Mouse (Mus musculus): Measurements from ENCODE around the gene Mt1. TPM values are rescaled to one million over a fixed set of nuclear protein-coding genes. Genes with fewer than 3 reads are reported as not detected.
A peak's percentile ranks its signal among the peaks of the same experiment; 100 is the strongest.

The Mt1 gene
- polyA plus RNA-seq, 1 experiment from 2014 or later = 85.2 TPM

GRCm38 (mm10) chr8:94189275-94190031, 10.6 kb downstream of the Mt1 start:
- WGBS = 57% methylated on average over 13 of the region's 13 CpGs
- Histone ChIP-seq H3K27ac (replicated peaks) (peak overlapping the region; percentile 5; the same call in 1 of the 2 replicates), H3K4me2 (replicated peaks) (no peak overlapping the region), H3K9ac (replicated peaks) (no peak overlapping the region), H3K4me3 (no peak overlapping the region), H3K36me3 (no peaks in the 10 kb centered on the region), H3K9me3 (no peaks in the 10 kb centered on the region), H3K27me3 (peaks cover 23% of the 10 kb centered on the region), H3K4me1 (0 out of 2 replicates have a peak, but pooled peaks cover 4% of the 10 kb centered on the region)
- ATAC-seq (replicated peaks) = 0 out of 2 replicates have a peak, but pooled peaks have one; percentile 7

GRCm38 (mm10) chr8:94191101-94191691, 12.3 kb downstream of the Mt1 start:
- Histone ChIP-seq H3K9ac (replicated peaks) (no peak overlapping the region), H3K27ac (replicated peaks) (no peak overlapping the region), H3K4me2 (replicated peaks) (peak overlapping the region; percentile 32), H3K9me3 (no peaks in the 10 kb centered on the region), H3K4me3 (peak overlapping the region; percentile 19; the same call in 1 of the 2 replicates), H3K27me3 (peaks cover 12% of the 10 kb centered on the region), H3K4me1 (0 out of 2 replicates have a peak, but pooled peaks cover 4% of the 10 kb centered on the region), H3K36me3 (no peaks in the 10 kb centered on the region)
- ATAC-seq (replicated peaks) = no peak
- 33% methylated on average over 21 of the region's 21 CpGs for WGBS

DNA sequence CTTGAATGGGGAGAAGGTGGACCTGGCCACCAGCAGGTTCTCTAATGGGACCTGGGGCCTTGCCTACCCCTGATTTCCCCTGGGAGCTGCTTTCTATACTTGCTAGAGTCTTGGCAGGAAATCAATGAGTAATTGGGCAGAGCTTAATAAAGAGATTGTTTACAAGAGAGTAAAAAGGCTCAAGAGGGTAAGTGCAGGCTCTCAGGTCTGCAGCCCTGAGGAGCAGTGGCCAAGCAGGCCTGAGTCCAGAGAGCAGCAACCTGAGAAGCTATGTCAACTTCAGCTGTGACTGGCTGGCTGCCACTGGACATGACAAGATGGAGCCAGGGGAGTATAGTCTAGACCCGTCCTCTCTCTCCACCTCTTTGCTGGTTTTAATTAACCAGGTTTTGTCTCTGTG, 14.0 kb downstream of the Mt1 start:
- no peaks in the 10 kb centered on the region for H3K4me1 ChIP-seq
- ATAC-seq (replicated peaks) = no peak
- H3K9ac ChIP-seq (replicated peaks) = no peak overlapping the region
- no peaks in the 10 kb centered on the region for H3K36me3 ChIP-seq
- no peak overlapping the region for H3K27ac ChIP-seq (replicated peaks)
- no peaks in the 10 kb centered on the region for H3K27me3 ChIP-seq
- H3K4me2 ChIP-seq (replicated peaks) = no peak overlapping the region
- WGBS = 48% methylated on average over 1 of the region's 1 CpGs
- H3K9me3 ChIP-seq = no peaks in the 10 kb centered on the region
- no peak overlapping the region for H3K4me3 ChIP-seq

DNA sequence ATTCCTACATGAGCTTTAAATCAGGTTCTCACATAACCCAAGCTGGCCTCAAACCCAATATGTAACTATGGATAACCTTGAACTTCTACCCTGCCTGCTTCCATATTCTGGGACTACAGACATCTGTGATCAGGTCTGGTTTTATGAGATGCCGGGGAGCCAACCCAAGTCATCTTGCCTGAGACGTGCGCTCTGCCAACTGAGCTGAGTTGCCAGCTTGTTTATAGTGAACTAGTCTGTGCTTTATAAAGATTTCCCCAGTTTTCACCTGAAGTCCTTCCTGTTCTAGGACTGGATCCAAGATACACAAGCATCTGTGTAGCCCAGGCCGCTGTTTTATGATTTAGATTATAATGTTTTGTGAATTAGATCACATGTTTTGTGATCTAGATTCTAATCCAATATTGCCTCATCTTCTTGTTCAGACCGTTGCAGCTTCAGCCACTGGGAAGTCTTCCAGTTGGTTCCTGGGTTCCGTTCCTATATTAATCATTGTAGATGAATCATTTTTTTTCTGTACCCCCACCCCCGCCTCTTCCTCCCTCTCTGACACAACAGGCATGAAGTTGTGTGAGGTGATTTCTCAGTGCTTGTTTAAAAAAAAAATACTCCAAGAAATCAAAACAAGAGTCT, 15.8 kb downstream of the Mt1 start:
- no peak overlapping the region for H3K9ac ChIP-seq (replicated peaks)
- H3K9me3 ChIP-seq = no peaks in the 10 kb centered on the region
- 85% methylated on average over 7 of the region's 7 CpGs for WGBS
- H3K27me3 ChIP-seq = no peaks in the 10 kb centered on the region
- no peak overlapping the region for H3K4me2 ChIP-seq (replicated peaks)
- no peaks in the 10 kb centered on the region for H3K36me3 ChIP-seq
- no peak overlapping the region for H3K4me3 ChIP-seq
- no peaks in the 10 kb centered on the region for H3K4me1 ChIP-seq
- H3K27ac ChIP-seq (replicated peaks) = no peak overlapping the region
- no peak for ATAC-seq (replicated peaks)

- Histone ChIP-seq H3K36me3 (no peaks in the 10 kb centered on the region), H3K4me3 (no peak overlapping the region), H3K9me3 (no peaks in the 10 kb centered on the region), H3K9ac (replicated peaks) (no peak overlapping the region), H3K27me3 (no peaks in the 10 kb centered on the region), H3K27ac (replicated peaks) (no peak overlapping the region), H3K4me1 (no peaks in the 10 kb centered on the region), H3K4me2 (replicated peaks) (no peak overlapping the region)
- ATAC-seq (replicated peaks) = peak; percentile 84
- WGBS = 44% methylated on average over 10 of the region's 10 CpGs
Observed at GRCm38 (mm10) chr8:94199202-94199869, 20.5 kb downstream of the Mt1 start.

- Histone ChIP-seq H3K9me3 (no peaks in the 10 kb centered on the region), H3K4me3 (no peak overlapping the region), H3K27me3 (no peaks in the 10 kb centered on the region), H3K9ac (replicated peaks) (no peak overlapping the region), H3K4me2 (replicated peaks) (no peak overlapping the region), H3K36me3 (no peaks in the 10 kb centered on the region), H3K27ac (replicated peaks) (no peak overlapping the region), H3K4me1 (no peaks in the 10 kb centered on the region)
- ATAC-seq (replicated peaks) = no peak
- WGBS = 61% methylated on average over 3 of the region's 3 CpGs
Observed at GRCm38 (mm10) chr8:94204043-94204442, 25.2 kb downstream of the Mt1 start.

- 15% methylated on average over 5 of the region's 5 CpGs for whole genome bisulfite sequencing
- ATAC-seq (replicated peaks) = no peak
- H3K4me2 ChIP-seq (replicated peaks) = no peak overlapping the region
Observed at GRCm38 (mm10) chr8:94205736-94206135, 26.9 kb downstream of the Mt1 start.

DNA sequence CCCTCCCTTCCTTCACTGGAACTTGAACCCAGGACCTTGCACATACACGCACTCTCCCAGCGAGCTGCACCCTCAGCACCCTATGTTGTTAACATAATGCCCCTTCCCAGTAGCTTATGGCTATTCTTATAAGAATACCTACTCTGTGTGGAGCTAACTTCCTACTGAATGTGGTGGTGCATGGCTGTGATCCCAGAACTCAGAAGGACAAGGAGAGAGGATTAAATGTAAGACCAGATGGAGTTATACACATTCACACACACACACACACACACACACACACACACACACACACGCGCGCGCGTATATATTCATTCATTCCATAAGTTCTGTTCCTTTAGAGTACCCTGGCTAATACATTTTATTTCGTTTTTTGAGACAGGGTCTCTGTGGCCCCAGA, 27.4 kb downstream of the Mt1 start:
- H3K27me3 ChIP-seq = no peaks in the 10 kb centered on the region
- no peaks in the 10 kb centered on the region for H3K9me3 ChIP-seq
- no peak overlapping the region for H3K4me2 ChIP-seq (replicated peaks)
- no peak for ATAC-seq (replicated peaks)
- no peaks in the 10 kb centered on the region for H3K36me3 ChIP-seq
- no peak overlapping the region for H3K27ac ChIP-seq (replicated peaks)
- WGBS = 62% methylated on average over 8 of the region's 8 CpGs
- H3K4me1 ChIP-seq = peaks cover 6% of the 10 kb centered on the region; the same call in 1 of the 2 replicates
- H3K4me3 ChIP-seq = no peak overlapping the region
- H3K9ac ChIP-seq (replicated peaks) = no peak overlapping the region

More at GRCm38 (mm10) chr8:94205736-94206135, 26.9 kb downstream of the Mt1 start:
- H3K27ac ChIP-seq (replicated peaks) = no peak overlapping the region
- no peaks in the 10 kb centered on the region for H3K36me3 ChIP-seq
- H3K9me3 ChIP-seq = no peaks in the 10 kb centered on the region
- no peak overlapping the region for H3K9ac ChIP-seq (replicated peaks)
- H3K4me1 ChIP-seq = peaks cover 6% of the 10 kb centered on the region; the same call in 1 of the 2 replicates
- no peaks in the 10 kb centered on the region for H3K27me3 ChIP-seq
- H3K4me3 ChIP-seq = no peak overlapping the region

- H3K9me3 ChIP-seq = no peaks in the 10 kb centered on the region
- no peak overlapping the region for H3K4me3 ChIP-seq
- H3K27me3 ChIP-seq = no peaks in the 10 kb centered on the region
- H3K27ac ChIP-seq (replicated peaks) = no peak overlapping the region
- 41% methylated on average over 2 of the region's 2 CpGs for WGBS
- H3K4me2 ChIP-seq (replicated peaks) = no peak overlapping the region
- no peaks in the 10 kb centered on the region for H3K36me3 ChIP-seq
- ATAC-seq (replicated peaks) = no peak
- H3K9ac ChIP-seq (replicated peaks) = no peak overlapping the region
- peaks cover 6% of the 10 kb centered on the region; the same call in 1 of the 2 replicates for H3K4me1 ChIP-seq
Observed at GRCm38 (mm10) chr8:94207491-94207890, 28.6 kb downstream of the Mt1 start.

- WGBS = 68% methylated on average over 6 of the region's 6 CpGs
- Histone ChIP-seq H3K4me1 (peaks cover 12% of the 10 kb centered on the region), H3K4me3 (no peak overlapping the region), H3K9me3 (no peaks in the 10 kb centered on the region), H3K9ac (replicated peaks) (no peak overlapping the region), H3K27me3 (no peaks in the 10 kb centered on the region), H3K4me2 (replicated peaks) (no peak overlapping the region), H3K27ac (replicated peaks) (no peak overlapping the region), H3K36me3 (no peaks in the 10 kb centered on the region)
- no peak for ATAC-seq (replicated peaks)
Observed at GRCm38 (mm10) chr8:94209639-94210038, 30.8 kb downstream of the Mt1 start.

GRCm38 (mm10) chr8:94210225-94210624, 31.3 kb downstream of the Mt1 start:
- no peaks in the 10 kb centered on the region for H3K36me3 ChIP-seq
- no peak overlapping the region for H3K27ac ChIP-seq (replicated peaks)
- H3K27me3 ChIP-seq = no peaks in the 10 kb centered on the region
- H3K4me3 ChIP-seq = no peak overlapping the region
- peaks cover 16% of the 10 kb centered on the region for H3K4me1 ChIP-seq
- WGBS = 66% methylated on average over 3 of the region's 3 CpGs
- no peak overlapping the region for H3K9ac ChIP-seq (replicated peaks)
- no peaks in the 10 kb centered on the region for H3K9me3 ChIP-seq
- no peak overlapping the region for H3K4me2 ChIP-seq (replicated peaks)
- ATAC-seq (replicated peaks) = no peak

GRCm38 (mm10) chr8:94213819-94214218, 34.9 kb downstream of the Mt1 start:
- no peaks in the 10 kb centered on the region for H3K36me3 ChIP-seq
- ATAC-seq (replicated peaks) = no peak
- H3K9me3 ChIP-seq = no peaks in the 10 kb centered on the region
- peak overlapping the region; percentile 43 for H3K9ac ChIP-seq (replicated peaks)
- H3K4me3 ChIP-seq = peak overlapping the region; percentile 78
- H3K27ac ChIP-seq (replicated peaks) = peak overlapping the region; percentile 68; the same call in 1 of the 2 replicates
- peaks cover 31% of the 10 kb centered on the region for H3K4me1 ChIP-seq
- peak overlapping the region; percentile 83 for H3K4me2 ChIP-seq (replicated peaks)
- no peaks in the 10 kb centered on the region for H3K27me3 ChIP-seq
- WGBS = 24% methylated on average over 6 of the region's 6 CpGs

Data from forebrain, embryonic 15.5 days (tissue).